Comparison of ENCODE assay signal across 15 mouse cellular contexts in genomic region chr2:78418561-78419338, GRCm38 (mm10).
A peak's percentile ranks its signal among the peaks of the same experiment; 100 is the strongest.
DNase-seq lines count a peak whose midpoint lies in the region; ATAC-seq lines count a peak whose summit lies in the region.
"Had no signal": no experiment of that assay in that cellular context is flagged by ENCODE, and none has a peak within 500 bp of the region (broad histone marks: within the 10 kb centered on the region; RNA-seq: fewer than 3 reads in every experiment).

No protein-coding gene starts in this region.

- peak; percentile 6 for DNase-seq in adrenal gland, postnatal 14 days
- no peak for DNase-seq in adrenal gland, adult (ENCODE audit: inconsistent age in 2 of 2, low spot score in 1 of 2)
- no peak for DNase-seq in limb, embryonic 10.5 days (ENCODE audit: low spot score)
- peak; percentile 48 for DNase-seq in gastrocnemius, postnatal 25 days
- DNase-seq in lung, postnatal 36 days = peak; percentile 3
- no peak for DNase-seq in adipocyte (ENCODE audit: low spot score)
- no peak for DNase-seq in layer of hippocampus, adult 9-10 months (ENCODE audit: low spot score)
- DNase-seq: cerebellum, adult 11-12 months; liver, embryonic 13.5 days; thymus, postnatal 14 days had no signal

- no peaks in the 10 kb centered on the region for H3K36me3 ChIP-seq in limb, embryonic 13.5 days
- H3K36me3 ChIP-seq in limb, embryonic 10.5 days = no peaks in the 10 kb centered on the region
- H3K36me3 ChIP-seq: embryonic facial prominence, embryonic 12.5 days; liver, embryonic 13.5 days; stomach, embryonic 15.5 days had no signal

- H3K9ac ChIP-seq in limb, embryonic 13.5 days = no peak overlapping the region
- H3K9ac ChIP-seq: embryonic facial prominence, embryonic 12.5 days; forebrain, embryonic 13.5 days; liver, embryonic 13.5 days; stomach, embryonic 15.5 days had no signal

- no peak overlapping the region for H3K4me3 ChIP-seq in limb, embryonic 13.5 days
- no peak overlapping the region for H3K4me3 ChIP-seq in limb, embryonic 10.5 days
- H3K4me3 ChIP-seq: embryonic facial prominence, embryonic 12.5 days; forebrain, embryonic 13.5 days; liver, embryonic 13.5 days; myocyte; stomach, embryonic 15.5 days had no signal

- ATAC-seq in limb, embryonic 13.5 days (ENCODE audit: low FRiP score, low read depth) = peak; percentile 79
- ATAC-seq: forebrain, embryonic 13.5 days had no signal

- H3K4me1 ChIP-seq in limb, embryonic 13.5 days = 0 out of 2 replicates have a peak, but pooled peaks cover 7% of the 10 kb centered on the region
- H3K4me1 ChIP-seq in limb, embryonic 10.5 days = 0 out of 2 replicates have a peak, but pooled peaks cover 5% of the 10 kb centered on the region
- H3K4me1 ChIP-seq: embryonic facial prominence, embryonic 12.5 days; forebrain, embryonic 13.5 days; liver, embryonic 13.5 days; stomach, embryonic 15.5 days had no signal

- no peak overlapping the region for H3K4me2 ChIP-seq in limb, embryonic 13.5 days (replicated peaks)
- H3K4me2 ChIP-seq: embryonic facial prominence, embryonic 12.5 days; forebrain, embryonic 13.5 days; liver, embryonic 13.5 days; stomach, embryonic 15.5 days had no signal

- no peaks in the 10 kb centered on the region for H3K27me3 ChIP-seq in limb, embryonic 13.5 days
- H3K27me3 ChIP-seq in limb, embryonic 10.5 days (ENCODE audit: low read depth, poor library complexity, severe bottlenecking) = no peaks in the 10 kb centered on the region
- H3K27me3 ChIP-seq: embryonic facial prominence, embryonic 12.5 days; forebrain, embryonic 13.5 days; liver, embryonic 13.5 days; stomach, embryonic 15.5 days had no signal

- no peak overlapping the region for H3K27ac ChIP-seq in limb, embryonic 13.5 days
- H3K27ac ChIP-seq in limb, embryonic 10.5 days = no peak overlapping the region
- H3K27ac ChIP-seq: embryonic facial prominence, embryonic 12.5 days; forebrain, embryonic 13.5 days; liver, embryonic 13.5 days; stomach, embryonic 15.5 days had no signal

- no peaks in the 10 kb centered on the region for H3K9me3 ChIP-seq in limb, embryonic 13.5 days
- H3K9me3 ChIP-seq in limb, embryonic 10.5 days (replicated peaks) = no peaks in the 10 kb centered on the region
- H3K9me3 ChIP-seq: embryonic facial prominence, embryonic 12.5 days; forebrain, embryonic 13.5 days; liver, embryonic 13.5 days; stomach, embryonic 15.5 days had no signal

- WGBS in limb, embryonic 13.5 days = 35% methylated on average over 3 of the region's 3 CpGs
- WGBS in limb, embryonic 10.5 days = 64% methylated on average over 3 of the region's 3 CpGs

Comparison
In these comparisons a context has a peak if more than half of its experiments do, and no peak if none do; other contexts are left out.
1. DNase-seq: peak in adrenal gland, postnatal 14 days (single experiment), gastrocnemius, postnatal 25 days (single experiment) and lung, postnatal 36 days (single experiment); none in adrenal gland, adult (0 of 2), limb, embryonic 10.5 days (single experiment), adipocyte (single experiment) and layer of hippocampus, adult 9-10 months (single experiment).